Mouse (Mus musculus): ENCODE results near the gene Zfp609. TPM values are rescaled to one million over a fixed set of nuclear protein-coding genes. Genes with fewer than 3 reads are reported as not detected.

Zfp609 gene
- polyA plus RNA-seq, 1 experiment = 11.1 TPM

DNA sequence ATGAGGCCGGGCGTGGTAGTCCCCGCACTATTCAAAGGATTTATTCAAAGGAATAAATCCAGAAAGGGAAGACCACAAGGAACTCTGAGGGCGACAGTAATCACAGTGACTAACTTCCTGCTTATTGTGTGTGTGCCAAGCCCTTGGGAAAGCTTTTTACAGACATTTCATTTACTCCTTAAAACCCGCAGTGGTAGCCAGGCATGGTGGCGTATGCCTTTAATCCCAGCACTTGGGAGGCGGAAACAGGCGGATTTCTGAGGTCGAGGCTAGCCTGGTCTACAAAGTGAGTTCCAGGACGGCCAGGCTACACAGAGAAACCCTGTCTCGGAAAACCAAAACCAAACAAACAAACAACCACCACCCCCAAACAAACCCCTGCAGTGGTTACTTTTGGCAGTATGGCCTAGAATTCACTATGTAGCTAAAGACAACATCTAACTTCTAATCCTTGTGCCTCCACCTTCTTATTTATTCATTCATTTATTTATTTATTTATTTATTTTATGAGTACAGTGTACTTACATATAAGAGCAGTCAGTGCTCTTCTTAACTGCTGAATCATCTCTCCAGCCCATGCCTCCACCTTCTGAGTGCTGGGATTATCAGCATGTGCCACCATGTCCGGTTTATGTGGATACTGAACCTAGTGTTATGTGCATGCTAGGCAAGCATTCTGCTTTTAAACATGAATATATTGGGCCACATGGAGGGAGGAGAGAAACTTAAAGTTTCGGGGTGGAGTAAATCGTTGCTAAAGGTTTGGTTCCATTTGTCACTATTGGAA lies 86.1 kb downstream of the Zfp609 start:
- Histone ChIP-seq H3K4me2 (ENCODE audit: low read depth) (no peak overlapping the region), H3K36me3 (ENCODE audit: control insufficient read depth, insufficient read depth) (no peaks in the 10 kb centered on the region), H3ac (ENCODE audit: control insufficient read depth, insufficient read length) (no peak overlapping the region), H3K4me3 (no peak overlapping the region), H3K27me3 (ENCODE audit: control insufficient read depth, insufficient read depth, insufficient read length) (no peaks in the 10 kb centered on the region), H3K79me2 (ENCODE audit: control insufficient read depth, insufficient read depth) (peaks cover 24% of the 10 kb centered on the region)
- TF ChIP-seq REST (IDR thresholded peaks at IDR 0.05; ENCODE audit: insufficient read depth, insufficient read length) (no peak), E2F4 (IDR thresholded peaks at IDR 0.05; ENCODE audit: insufficient read depth) (no peak), MYOD1 (IDR thresholded peaks at IDR 0.05; ENCODE audit: control insufficient read depth in 1 of 3, insufficient read length in 2 of 3, low read depth in 2 of 3) (no peak), USF1 (IDR thresholded peaks at IDR 0.05; ENCODE audit: low read depth) (no peak), SRF (IDR thresholded peaks at IDR 0.05; ENCODE audit: control insufficient read depth, insufficient read length, low read depth) (no peak), POLR2A (IDR thresholded peaks at IDR 0.05; ENCODE audit: insufficient read length, low read depth) (no peak), TCF3 (IDR thresholded peaks at IDR 0.05; ENCODE audit: insufficient read length, low read depth) (no peak), POLR2AphosphoS2 (IDR thresholded peaks at IDR 0.05; ENCODE audit: insufficient read length, low read depth) (no peak), MYOG (IDR thresholded peaks at IDR 0.05; ENCODE audit: control insufficient read depth in 1 of 3, insufficient read depth in 1 of 3, insufficient read length in 2 of 3, low read depth in 2 of 3) (no peak), TCF12 (IDR thresholded peaks at IDR 0.05; ENCODE audit: insufficient read depth, poor library complexity, severe bottlenecking) (no peak), CEBPB (IDR thresholded peaks at IDR 0.05; ENCODE audit: insufficient read depth, poor library complexity, severe bottlenecking) (no peak), MAX (IDR thresholded peaks at IDR 0.05; ENCODE audit: low read depth) (no peak)

DNA sequence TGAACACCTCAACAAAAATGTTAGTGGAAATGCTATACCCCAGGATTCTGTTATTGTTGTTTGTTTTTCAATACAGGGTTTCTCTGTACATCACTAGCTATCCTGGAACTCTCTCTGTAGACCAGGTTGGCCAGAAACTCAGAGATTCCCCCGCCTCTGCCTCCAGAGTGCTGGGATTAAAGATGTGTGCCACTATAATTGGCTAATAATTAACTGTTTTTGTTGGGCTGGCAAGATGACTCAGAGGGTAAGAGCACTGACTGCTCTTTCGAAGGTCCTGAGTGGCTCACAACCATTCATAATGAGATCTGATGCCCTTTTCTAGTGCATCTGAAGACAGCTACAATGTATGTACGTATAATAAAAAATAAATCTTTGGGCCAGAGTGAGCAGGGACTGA lies 92.4 kb downstream of the Zfp609 start:
- Histone ChIP-seq H3K4me2 (ENCODE audit: low read depth) (no peak overlapping the region), H3K79me2 (ENCODE audit: control insufficient read depth, insufficient read depth) (peaks cover 5% of the 10 kb centered on the region), H3K27me3 (ENCODE audit: control insufficient read depth, insufficient read depth, insufficient read length) (no peaks in the 10 kb centered on the region), H3ac (ENCODE audit: control insufficient read depth, insufficient read length) (no peak overlapping the region), H3K36me3 (ENCODE audit: control insufficient read depth, insufficient read depth) (no peaks in the 10 kb centered on the region), H3K4me3 (no peak overlapping the region)
- TF ChIP-seq SRF (IDR thresholded peaks at IDR 0.05; ENCODE audit: control insufficient read depth, insufficient read length, low read depth) = no peak
- TF ChIP-seq MAX (IDR thresholded peaks at IDR 0.05; ENCODE audit: low read depth) = no peak
- no peak for TF ChIP-seq MYOD1 (IDR thresholded peaks at IDR 0.05; ENCODE audit: control insufficient read depth in 1 of 3, insufficient read length in 2 of 3, low read depth in 2 of 3)
- TF ChIP-seq POLR2AphosphoS2 (IDR thresholded peaks at IDR 0.05; ENCODE audit: insufficient read length, low read depth) = no peak
- no peak for TF ChIP-seq E2F4 (IDR thresholded peaks at IDR 0.05; ENCODE audit: insufficient read depth)
- TF ChIP-seq MYOG (IDR thresholded peaks at IDR 0.05; ENCODE audit: control insufficient read depth in 1 of 3, insufficient read depth in 1 of 3, insufficient read length in 2 of 3, low read depth in 2 of 3) = no peak
- TF ChIP-seq POLR2A (IDR thresholded peaks at IDR 0.05; ENCODE audit: insufficient read length, low read depth) = no peak
- no peak for TF ChIP-seq REST (IDR thresholded peaks at IDR 0.05; ENCODE audit: insufficient read depth, insufficient read length)
- TF ChIP-seq TCF3 (IDR thresholded peaks at IDR 0.05; ENCODE audit: insufficient read length, low read depth) = no peak
- TF ChIP-seq CEBPB (IDR thresholded peaks at IDR 0.05; ENCODE audit: insufficient read depth, poor library complexity, severe bottlenecking) = no peak
- TF ChIP-seq USF1 (IDR thresholded peaks at IDR 0.05; ENCODE audit: low read depth) = no peak
- no peak for TF ChIP-seq TCF12 (IDR thresholded peaks at IDR 0.05; ENCODE audit: insufficient read depth, poor library complexity, severe bottlenecking)

GRCm38 (mm10) chr9:65728588-65728987 lies 98.8 kb downstream of the Zfp609 start:
- H3ac ChIP-seq (ENCODE audit: control insufficient read depth, insufficient read length) = no peak overlapping the region
- no peaks in the 10 kb centered on the region for H3K36me3 ChIP-seq (ENCODE audit: control insufficient read depth, insufficient read depth)
- no peak overlapping the region for H3K4me2 ChIP-seq (ENCODE audit: low read depth)
- TF ChIP-seq REST (IDR thresholded peaks at IDR 0.05; ENCODE audit: insufficient read depth, insufficient read length) = no peak
- TF ChIP-seq MYOD1 (IDR thresholded peaks at IDR 0.05; ENCODE audit: control insufficient read depth in 1 of 3, insufficient read length in 2 of 3, low read depth in 2 of 3) = no peak
- TF ChIP-seq CEBPB (IDR thresholded peaks at IDR 0.05; ENCODE audit: insufficient read depth, poor library complexity, severe bottlenecking) = no peak
- TF ChIP-seq USF1 (IDR thresholded peaks at IDR 0.05; ENCODE audit: low read depth) = no peak
- H3K27me3 ChIP-seq (ENCODE audit: control insufficient read depth, insufficient read depth, insufficient read length) = no peaks in the 10 kb centered on the region
- H3K4me3 ChIP-seq = no peak overlapping the region
- H3K79me2 ChIP-seq (ENCODE audit: control insufficient read depth, insufficient read depth) = peaks cover 27% of the 10 kb centered on the region

- TF ChIP-seq E2F4 (IDR thresholded peaks at IDR 0.05; ENCODE audit: insufficient read depth) = no peak
- TF ChIP-seq REST (IDR thresholded peaks at IDR 0.05; ENCODE audit: insufficient read depth, insufficient read length) = no peak
- no peak for TF ChIP-seq MAX (IDR thresholded peaks at IDR 0.05; ENCODE audit: low read depth)
- TF ChIP-seq USF1 (IDR thresholded peaks at IDR 0.05; ENCODE audit: low read depth) = no peak
- TF ChIP-seq SRF (IDR thresholded peaks at IDR 0.05; ENCODE audit: control insufficient read depth, insufficient read length, low read depth) = no peak
- TF ChIP-seq MYOG (IDR thresholded peaks at IDR 0.05; ENCODE audit: control insufficient read depth in 1 of 3, insufficient read depth in 1 of 3, insufficient read length in 2 of 3, low read depth in 2 of 3) = no peak
- no peak overlapping the region for H3ac ChIP-seq (ENCODE audit: control insufficient read depth, insufficient read length)
- no peaks in the 10 kb centered on the region for H3K27me3 ChIP-seq (ENCODE audit: control insufficient read depth, insufficient read depth, insufficient read length)
- H3K4me2 ChIP-seq (ENCODE audit: low read depth) = no peak overlapping the region
- no peak overlapping the region for H3K4me3 ChIP-seq
- H3K36me3 ChIP-seq (ENCODE audit: control insufficient read depth, insufficient read depth) = no peaks in the 10 kb centered on the region
- peaks cover 30% of the 10 kb centered on the region for H3K79me2 ChIP-seq (ENCODE audit: control insufficient read depth, insufficient read depth)
Observed at GRCm38 (mm10) chr9:65727491-65727890, 99.9 kb downstream of the Zfp609 start.

- H3K36me3 ChIP-seq (ENCODE audit: control insufficient read depth, insufficient read depth) = no peaks in the 10 kb centered on the region
- no peaks in the 10 kb centered on the region for H3K27me3 ChIP-seq (ENCODE audit: control insufficient read depth, insufficient read depth, insufficient read length)
- peaks cover 28% of the 10 kb centered on the region for H3K79me2 ChIP-seq (ENCODE audit: control insufficient read depth, insufficient read depth)
- H3K4me2 ChIP-seq (ENCODE audit: low read depth) = no peak overlapping the region
- no peak overlapping the region for H3ac ChIP-seq (ENCODE audit: control insufficient read depth, insufficient read length)
- H3K4me3 ChIP-seq = no peak overlapping the region
- TF ChIP-seq POLR2A (IDR thresholded peaks at IDR 0.05; ENCODE audit: insufficient read length, low read depth) (no peak), TCF12 (IDR thresholded peaks at IDR 0.05; ENCODE audit: insufficient read depth, poor library complexity, severe bottlenecking) (no peak), MYOG (IDR thresholded peaks at IDR 0.05; ENCODE audit: control insufficient read depth in 1 of 3, insufficient read depth in 1 of 3, insufficient read length in 2 of 3, low read depth in 2 of 3) (no peak), USF1 (IDR thresholded peaks at IDR 0.05; ENCODE audit: low read depth) (no peak), CEBPB (IDR thresholded peaks at IDR 0.05; ENCODE audit: insufficient read depth, poor library complexity, severe bottlenecking) (no peak), REST (IDR thresholded peaks at IDR 0.05; ENCODE audit: insufficient read depth, insufficient read length) (no peak), MYOD1 (IDR thresholded peaks at IDR 0.05; ENCODE audit: control insufficient read depth in 1 of 3, insufficient read length in 2 of 3, low read depth in 2 of 3) (no peak), MAX (IDR thresholded peaks at IDR 0.05; ENCODE audit: low read depth) (no peak), TCF3 (IDR thresholded peaks at IDR 0.05; ENCODE audit: insufficient read length, low read depth) (no peak), E2F4 (IDR thresholded peaks at IDR 0.05; ENCODE audit: insufficient read depth) (no peak), POLR2AphosphoS2 (IDR thresholded peaks at IDR 0.05; ENCODE audit: insufficient read length, low read depth) (no peak), SRF (IDR thresholded peaks at IDR 0.05; ENCODE audit: control insufficient read depth, insufficient read length, low read depth) (no peak)
Observed at GRCm38 (mm10) chr9:65726431-65726830, 100.9 kb downstream of the Zfp609 start.

Data from myocyte (in vitro differentiated cells).